Mouse (Mus musculus) hindbrain, embryonic 16.5 days (tissue): ENCODE measurements at regions not wholly inside any gene's neighbourhood (a gene's known extent, or its start where the extent isn't known, plus 50 kb on each side); places are given as distances from the start of the nearest gene placed in this dataset.

Experiments used
- ATAC-seq: fragments of 200-750 bp; cut with Nextera tagmentation; 2 replicates; pipeline ENCODE4 v1.8.0; 2017; ENCODE audit warnings: moderate TSS enrichment, moderate library complexity
- H3K27ac ChIP-seq: fragments of 300-500 bp; sonication (generic); 2 replicates; pipeline ENCODE4 v1.5.1; 2014; ENCODE audit warnings: low read depth, mild to moderate bottlenecking, control low read depth, low read length, moderate library complexity
- H3K27me3 ChIP-seq: fragments of 300-500 bp; sonication (generic); replicated peaks from 2 replicates; pipeline ENCODE4 v1.6.1; 2014; ENCODE audit warnings: low read length; ENCODE audit not compliant: control insufficient read depth, insufficient read depth
- H3K36me3 ChIP-seq: fragments of 300-500 bp; sonication (generic); 2 replicates; pipeline ENCODE4 v1.6.1; 2014; ENCODE audit warnings: mild to moderate bottlenecking, low read length, moderate library complexity, mixed read lengths; ENCODE audit not compliant: control insufficient read depth, insufficient read depth
- H3K4me1 ChIP-seq: fragments of 300-500 bp; sonication (generic); 2 replicates; pipeline ENCODE4 v1.6.1; 2014; ENCODE audit warnings: low read depth, low read length; ENCODE audit not compliant: control insufficient read depth, insufficient read depth
- H3K4me2 ChIP-seq: fragments of 300-500 bp; sonication (generic); 2 replicates; pipeline ENCODE4 v1.6.1; 2014; ENCODE audit warnings: mild to moderate bottlenecking, low read length, control low read depth, moderate library complexity
- H3K4me3 ChIP-seq: fragments of 300-500 bp; sonication (generic); 2 replicates; pipeline ENCODE4 v1.5.1; 2014; ENCODE audit warnings: mild to moderate bottlenecking, low read length, control low read depth, moderate library complexity
- H3K9ac ChIP-seq: fragments of 300-500 bp; sonication (generic); 2 replicates; pipeline ENCODE4 v1.6.1; 2014; ENCODE audit warnings: low read depth, mild to moderate bottlenecking, control low read depth, low read length, moderate library complexity
- H3K9me3 ChIP-seq: fragments of 300-500 bp; sonication (generic); 2 replicates; pipeline ENCODE4 v1.6.1; 2014; ENCODE audit warnings: mild to moderate bottlenecking, low read length, moderate library complexity; ENCODE audit not compliant: control insufficient read depth
- WGBS: fragments of 180-500 bp; shearing (Covaris S2); extraction: QIAGEN DNeasy Blood & Tissue Kit; methylation state at CpG from one replicate; pipeline ENCODE4 v1.1.7; 2014; 5-methylcytosine and 5-hydroxymethylcytosine counted together

DNA sequence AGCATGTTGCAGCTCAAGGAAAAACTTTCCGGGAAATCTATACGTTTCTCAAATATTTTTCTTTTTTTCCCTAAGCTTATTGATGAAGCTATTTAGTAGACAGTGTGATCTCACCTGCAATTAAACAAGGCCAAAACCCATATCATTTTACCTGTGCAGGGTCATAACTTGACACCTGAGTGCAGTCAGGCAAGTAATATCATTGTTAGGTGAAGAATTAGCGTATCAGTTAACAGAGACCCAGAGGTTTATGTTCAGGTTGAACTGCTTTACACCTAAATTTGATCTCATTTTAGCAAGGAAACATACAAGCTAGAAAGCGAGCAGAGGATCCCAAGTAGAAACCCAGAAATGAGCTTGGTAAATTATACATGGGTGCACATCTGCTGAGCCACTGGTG is 178.6 kb upstream of the Hcn1 start:
- H3K36me3 ChIP-seq: no peaks in the 10 kb centered on the region
- no peaks in the 10 kb centered on the region for H3K27me3 ChIP-seq
- ATAC-seq: no peak
- 93% methylated on average over 4 of the region's 4 CpGs for WGBS
- no peaks in the 10 kb centered on the region for H3K4me1 ChIP-seq
- no peak overlapping the region for H3K27ac ChIP-seq
- H3K4me3 ChIP-seq: no peak overlapping the region
- no peak overlapping the region for H3K9ac ChIP-seq
- H3K9me3 ChIP-seq: no peaks in the 10 kb centered on the region
- H3K4me2 ChIP-seq: no peak overlapping the region

DNA sequence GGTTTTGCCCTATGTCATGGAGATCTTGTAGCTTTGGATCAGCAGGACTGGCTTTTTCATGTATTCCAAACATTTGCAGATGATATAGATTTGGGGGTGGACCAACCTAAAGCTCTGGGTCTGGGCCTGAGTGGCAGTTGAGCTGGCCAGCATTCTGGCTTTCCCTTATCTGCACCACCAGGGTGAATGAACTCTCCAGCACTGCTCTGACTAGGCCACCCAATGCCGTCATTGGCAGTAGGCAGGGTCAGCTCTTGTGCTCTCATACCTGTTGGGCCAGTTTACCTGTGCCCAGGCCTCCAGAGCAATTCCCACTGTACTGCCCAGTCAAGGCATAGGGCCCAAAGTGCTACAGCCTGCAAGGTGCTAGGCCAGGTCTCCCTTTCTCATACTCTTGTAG is 177.1 kb upstream of the Hcn1 start:
- no peak for ATAC-seq
- H3K4me2 ChIP-seq: no peak overlapping the region
- H3K9me3 ChIP-seq: no peaks in the 10 kb centered on the region
- no peak overlapping the region for H3K9ac ChIP-seq
- H3K27ac ChIP-seq: no peak overlapping the region
- H3K4me3 ChIP-seq: no peak overlapping the region
- H3K27me3 ChIP-seq: no peaks in the 10 kb centered on the region
- 90% methylated on average over 1 of the region's 1 CpGs for WGBS
- no peaks in the 10 kb centered on the region for H3K4me1 ChIP-seq
- H3K36me3 ChIP-seq: no peaks in the 10 kb centered on the region

DNA sequence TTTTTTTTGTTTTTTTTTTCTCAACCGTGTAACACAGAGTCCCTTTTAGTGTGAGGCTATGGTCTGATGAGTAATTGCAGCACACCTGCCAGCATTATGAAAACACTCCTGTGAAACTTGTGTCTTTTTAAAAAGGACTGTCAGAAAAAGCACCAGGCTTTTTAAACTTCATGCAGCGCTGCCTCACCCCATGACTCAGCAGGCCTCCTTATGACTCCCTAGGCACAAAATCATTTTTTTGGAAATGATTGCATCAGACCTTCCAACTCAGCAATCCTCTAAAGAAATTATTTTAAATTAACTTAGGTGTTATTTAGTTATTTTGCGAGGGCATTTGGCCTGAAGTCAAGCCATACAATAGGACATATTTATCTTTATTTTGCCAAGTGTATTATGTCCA is 134.7 kb upstream of the Hcn1 start:
- Histone ChIP-seq H3K27me3 (no peaks in the 10 kb centered on the region), H3K36me3 (no peaks in the 10 kb centered on the region), H3K9ac (no peak overlapping the region), H3K4me3 (no peak overlapping the region), H3K4me1 (no peaks in the 10 kb centered on the region), H3K27ac (no peak overlapping the region), H3K4me2 (no peak overlapping the region), H3K9me3 (no peaks in the 10 kb centered on the region)
- ATAC-seq: no peak
- WGBS: 78% methylated on average over 3 of the region's 3 CpGs

DNA sequence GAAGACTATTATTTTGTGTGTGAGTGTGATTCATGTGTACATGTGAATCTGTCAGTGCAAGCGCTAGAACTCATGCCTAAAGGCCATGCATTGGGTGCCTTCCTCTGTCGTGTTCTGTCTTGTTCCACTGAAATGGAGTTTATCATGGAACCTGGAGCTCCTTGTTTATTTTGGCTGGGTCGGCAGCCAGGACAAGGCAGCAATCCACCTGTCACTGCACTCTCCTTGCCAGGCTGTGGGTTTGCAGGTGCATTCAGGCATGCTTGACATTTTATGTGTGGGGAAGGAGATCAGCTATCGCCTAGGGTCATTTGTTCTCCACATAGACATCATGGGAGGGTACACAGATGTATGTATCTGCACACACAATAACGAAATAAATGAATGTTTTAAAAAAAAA is 129.4 kb upstream of the Hcn1 start:
- 81% methylated on average over 5 of the region's 5 CpGs for WGBS
- H3K27me3 ChIP-seq: no peaks in the 10 kb centered on the region
- ATAC-seq: no peak
- no peak overlapping the region for H3K9ac ChIP-seq
- no peaks in the 10 kb centered on the region for H3K36me3 ChIP-seq
- no peak overlapping the region for H3K4me2 ChIP-seq
- H3K9me3 ChIP-seq: no peaks in the 10 kb centered on the region
- no peak overlapping the region for H3K27ac ChIP-seq
- H3K4me3 ChIP-seq: no peak overlapping the region
- H3K4me1 ChIP-seq: no peaks in the 10 kb centered on the region

DNA sequence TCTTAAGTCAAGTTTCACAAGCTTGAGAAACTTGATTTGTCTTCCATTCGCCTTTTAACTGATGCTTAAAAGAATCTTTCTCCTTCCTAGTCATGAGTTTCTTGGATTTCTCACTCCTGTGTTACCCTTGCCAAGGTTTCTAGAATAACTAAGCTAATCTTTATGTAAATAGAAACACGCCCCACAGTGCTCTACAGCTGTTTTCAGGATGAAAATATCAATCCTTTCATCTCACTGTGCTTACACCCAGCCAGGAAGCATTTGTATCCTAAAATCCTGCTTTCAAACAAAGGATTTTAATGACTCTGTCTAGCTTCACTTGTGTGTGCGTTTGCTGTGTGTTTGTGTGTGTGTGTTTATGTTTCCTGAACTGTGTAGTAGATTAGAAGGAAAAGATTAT is 119.5 kb upstream of the Hcn1 start:
- WGBS: 66% methylated on average over 3 of the region's 3 CpGs
- Histone ChIP-seq H3K4me3 (no peak overlapping the region), H3K27me3 (no peaks in the 10 kb centered on the region), H3K4me1 (no peaks in the 10 kb centered on the region), H3K9ac (no peak overlapping the region), H3K36me3 (no peaks in the 10 kb centered on the region), H3K9me3 (no peaks in the 10 kb centered on the region), H3K4me2 (no peak overlapping the region), H3K27ac (no peak overlapping the region)
- ATAC-seq: no peak

DNA sequence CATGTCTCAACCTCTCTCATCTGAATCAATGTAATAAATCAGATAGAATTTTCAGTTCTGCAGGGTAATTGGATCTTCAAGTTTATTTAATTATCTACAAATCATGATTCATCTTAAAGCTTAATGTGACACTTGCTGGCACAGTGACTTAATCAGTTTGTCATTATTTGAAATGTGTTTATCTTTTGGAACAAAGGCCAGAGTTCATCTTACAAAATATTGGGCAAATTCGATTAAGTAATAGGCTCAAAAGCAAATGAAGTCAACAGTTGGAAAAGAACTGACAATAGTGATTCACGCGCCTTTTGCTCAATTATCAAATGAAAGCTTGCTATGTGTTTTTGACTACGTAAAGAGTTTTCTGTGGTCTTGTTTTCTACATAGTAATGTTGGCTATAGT is 93.4 kb upstream of the Hcn1 start:
- Histone ChIP-seq H3K9ac (no peak overlapping the region), H3K4me1 (no peaks in the 10 kb centered on the region), H3K4me2 (no peak overlapping the region), H3K36me3 (no peaks in the 10 kb centered on the region), H3K27ac (no peak overlapping the region), H3K4me3 (no peak overlapping the region), H3K9me3 (no peaks in the 10 kb centered on the region), H3K27me3 (no peaks in the 10 kb centered on the region)
- ATAC-seq: no peak
- WGBS: 91% methylated on average over 4 of the region's 4 CpGs

DNA sequence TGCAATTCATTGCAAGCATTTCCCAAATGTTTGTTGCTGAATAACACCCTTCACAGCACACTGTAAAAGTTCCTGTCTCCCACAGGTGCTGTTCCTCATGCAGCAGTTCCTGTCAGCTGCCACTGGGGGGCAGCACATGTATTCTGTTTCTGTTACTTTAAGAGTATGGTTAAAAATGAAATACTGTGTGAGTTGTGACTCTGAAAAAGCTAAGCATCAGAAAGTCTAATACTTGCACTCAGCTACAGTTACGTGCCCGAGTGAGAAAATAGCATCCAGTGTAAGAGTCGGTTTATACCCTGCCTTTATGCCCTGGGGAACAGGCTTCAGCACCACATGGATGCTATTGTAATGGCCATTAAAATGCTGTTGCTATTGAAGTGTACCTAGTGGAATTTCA is 52.0 kb upstream of the Hcn1 start:
- Histone ChIP-seq H3K4me1 (no peaks in the 10 kb centered on the region), H3K9ac (no peak overlapping the region), H3K27me3 (no peaks in the 10 kb centered on the region), H3K27ac (no peak overlapping the region), H3K4me3 (no peak overlapping the region), H3K4me2 (no peak overlapping the region), H3K36me3 (no peaks in the 10 kb centered on the region), H3K9me3 (no peaks in the 10 kb centered on the region)
- WGBS: 38% methylated on average over 3 of the region's 3 CpGs
- ATAC-seq: peak; percentile 82
